Mouse (Mus musculus): ENCODE measurements around the gene Dnal1. TPM values are rescaled to one million over a fixed set of nuclear protein-coding genes. Genes with fewer than 3 reads are reported as not detected.
"Not testable (repeated sequence)": the region's sequence is repeated elsewhere in the genome, so short reads cannot be mapped to it uniquely, and the experiment has no call there.

Gene Dnal1
- polyA plus RNA-seq (2015; fragmentation: Nextera tagmentation; extraction: Ambion mirVana) = 4.8 and 6.1 TPM in 2 replicates

DNA sequence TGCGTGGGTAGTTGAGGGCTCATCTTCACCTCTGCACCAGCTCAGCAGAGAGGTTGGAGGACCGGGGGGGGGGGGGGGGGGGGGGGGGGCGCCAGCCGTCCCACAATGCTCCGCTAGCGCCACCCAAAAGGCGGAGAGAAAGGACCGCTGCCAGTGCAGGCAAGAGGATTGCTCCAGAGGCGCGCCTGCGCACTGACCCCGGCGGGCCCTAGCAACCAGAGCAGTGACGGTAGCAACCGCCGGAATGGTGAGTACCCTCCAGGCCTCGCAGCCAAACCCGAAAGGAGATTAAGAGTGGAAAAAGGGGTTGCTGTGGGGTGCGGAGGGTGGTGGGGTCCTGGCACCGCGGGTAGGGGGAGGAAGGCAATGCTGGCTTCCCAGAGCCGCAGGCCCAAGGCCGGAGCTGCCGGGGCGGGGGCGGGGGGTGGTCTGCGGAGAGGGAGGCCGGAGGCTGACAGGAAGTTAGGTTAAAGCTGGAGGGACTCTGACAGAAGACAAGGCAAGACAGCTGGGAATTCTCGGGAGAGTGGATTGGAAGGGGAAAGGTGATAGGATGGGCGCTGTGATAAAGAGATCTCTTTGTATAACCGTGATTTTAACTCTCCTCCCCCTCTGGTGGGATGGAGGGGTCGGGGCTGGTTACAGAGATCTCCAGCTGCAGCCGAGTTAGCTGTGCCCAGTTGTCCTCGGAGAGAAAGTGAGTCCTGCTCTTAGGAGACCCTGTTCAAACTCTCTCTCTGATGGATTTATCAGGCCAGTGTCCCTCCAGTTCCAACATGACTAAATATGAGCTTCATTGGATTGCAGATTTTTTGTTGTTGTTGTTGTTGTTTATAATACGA is at the start of gene Dnal1:
Gene Dnal1, plus strand, starts transcription at position 214 of the 842 bp plus-strand sequence.
- 3% methylated on average over 29 of the region's 35 CpGs for WGBS
- peak; percentile 96 for ATAC-seq (ENCODE audit: borderline replicate concordance, extremely low read depth, low FRiP score, low TSS enrichment)
- Histone ChIP-seq H3K9me3 (no peaks in the 10 kb centered on the region), H3K4me2 (peak within 1 kb of the TSS; percentile 75), H3K36me3 (no peaks in the 10 kb centered on the region), H3K27ac (0 out of 2 replicates have a peak within 1 kb of the TSS, but pooled peaks have one; percentile 47), H3K4me1 (peaks cover 9% of the 10 kb centered on the region), H3K4me3 (peak within 1 kb of the TSS; percentile 94), H3K27me3 (no peaks in the 10 kb centered on the region), H3K9ac (peak within 1 kb of the TSS; percentile 72)

- H3K4me1 ChIP-seq = no peaks in the 10 kb centered on the region
- H3K4me2 ChIP-seq = no peak overlapping the region
- H3K27ac ChIP-seq = no peak overlapping the region
- H3K4me3 ChIP-seq = no peak overlapping the region
- H3K27me3 ChIP-seq = peaks cover 24% of the 10 kb centered on the region
- H3K9me3 ChIP-seq = no peaks in the 10 kb centered on the region
- WGBS = 69% methylated on average over 8 of the region's 8 CpGs
- no peak for ATAC-seq (ENCODE audit: borderline replicate concordance, extremely low read depth, low FRiP score, low TSS enrichment)
- H3K36me3 ChIP-seq = no peaks in the 10 kb centered on the region
- H3K9ac ChIP-seq = no peak overlapping the region
These were observed 49.5 kb upstream of the Dnal1 start for GRCm38 (mm10) chr12:84064621-84065020.

DNA sequence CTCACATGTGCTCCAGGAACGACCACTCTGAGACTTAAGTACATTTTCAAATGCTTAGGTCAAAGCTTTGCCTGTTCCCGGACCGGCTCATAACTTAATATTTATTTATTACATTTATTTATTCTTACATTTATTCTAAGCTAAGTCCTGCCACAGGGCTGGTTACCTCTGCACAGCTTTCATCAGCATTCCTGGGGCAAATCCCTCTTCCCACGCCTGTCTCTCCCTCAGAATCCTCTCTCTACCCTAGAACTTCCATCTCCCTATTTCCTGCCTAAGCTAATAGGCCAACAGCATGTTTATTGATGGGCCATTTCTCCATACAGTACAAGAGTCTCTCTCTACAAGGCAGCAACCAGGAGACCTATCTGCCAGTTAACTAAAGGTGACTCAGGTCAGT is 46.4 kb upstream of the Dnal1 start:
- no peak for ATAC-seq (ENCODE audit: borderline replicate concordance, extremely low read depth, low FRiP score, low TSS enrichment)
- 69% methylated on average over 4 of the region's 4 CpGs for whole genome bisulfite sequencing
- Histone ChIP-seq H3K9me3 (no peaks in the 10 kb centered on the region), H3K27ac (no peak overlapping the region), H3K4me2 (no peak overlapping the region), H3K4me1 (no peaks in the 10 kb centered on the region), H3K9ac (no peak overlapping the region), H3K4me3 (no peak overlapping the region), H3K36me3 (no peaks in the 10 kb centered on the region), H3K27me3 (peaks cover 38% of the 10 kb centered on the region)

GRCm38 (mm10) chr12:84068296-84068695 is 45.9 kb upstream of the Dnal1 start:
- no peak for ATAC-seq (ENCODE audit: borderline replicate concordance, extremely low read depth, low FRiP score, low TSS enrichment)
- Histone ChIP-seq H3K4me3 (no peak overlapping the region), H3K36me3 (no peaks in the 10 kb centered on the region), H3K4me2 (no peak overlapping the region), H3K9ac (no peak overlapping the region), H3K4me1 (no peaks in the 10 kb centered on the region), H3K27ac (no peak overlapping the region), H3K27me3 (peaks cover 38% of the 10 kb centered on the region), H3K9me3 (no peaks in the 10 kb centered on the region)
- WGBS = 67% methylated on average over 8 of the region's 8 CpGs

- ATAC-seq (ENCODE audit: borderline replicate concordance, extremely low read depth, low FRiP score, low TSS enrichment) = no peak
- no peak within 1 kb of the TSS for H3K27ac ChIP-seq
- H3K4me1 ChIP-seq = no peaks in the 10 kb centered on the region
- H3K9me3 ChIP-seq = no peaks in the 10 kb centered on the region
- 0 out of 2 replicates have a peak within 1 kb of the TSS, but pooled peaks have one; percentile 16 for H3K9ac ChIP-seq
- peaks cover 38% of the 10 kb centered on the region for H3K27me3 ChIP-seq
- peak within 1 kb of the TSS; percentile 72 for H3K4me2 ChIP-seq
- WGBS = 39% methylated on average over 9 of the region's 9 CpGs
- peak within 1 kb of the TSS; percentile 42 for H3K4me3 ChIP-seq
- no peaks in the 10 kb centered on the region for H3K36me3 ChIP-seq
These were observed 45.2 kb upstream of the Dnal1 start, which contains the start of gene Acot5 for GRCm38 (mm10) chr12:84068986-84069385. Gene Acot5, plus strand, starts transcription at chr12:84069325.

- not testable (repeated sequence) for H3K36me3 ChIP-seq; H3K9me3 ChIP-seq; H3K4me1 ChIP-seq; ATAC-seq (ENCODE audit: borderline replicate concordance, extremely low read depth, low FRiP score, low TSS enrichment); H3K27ac ChIP-seq
- WGBS = 1% methylated on average over 39 of the region's 52 CpGs
- H3K4me2 ChIP-seq = peak overlapping the region; percentile 72
- H3K4me3 ChIP-seq = peak overlapping the region; percentile 42
- 0 out of 2 replicates have a peak overlapping the region, but pooled peaks have one; percentile 16 for H3K9ac ChIP-seq
- H3K27me3 ChIP-seq = peaks cover 38% of the 10 kb centered on the region
These were observed 44.6 kb upstream of the Dnal1 start for GRCm38 (mm10) chr12:84069582-84069981.

DNA sequence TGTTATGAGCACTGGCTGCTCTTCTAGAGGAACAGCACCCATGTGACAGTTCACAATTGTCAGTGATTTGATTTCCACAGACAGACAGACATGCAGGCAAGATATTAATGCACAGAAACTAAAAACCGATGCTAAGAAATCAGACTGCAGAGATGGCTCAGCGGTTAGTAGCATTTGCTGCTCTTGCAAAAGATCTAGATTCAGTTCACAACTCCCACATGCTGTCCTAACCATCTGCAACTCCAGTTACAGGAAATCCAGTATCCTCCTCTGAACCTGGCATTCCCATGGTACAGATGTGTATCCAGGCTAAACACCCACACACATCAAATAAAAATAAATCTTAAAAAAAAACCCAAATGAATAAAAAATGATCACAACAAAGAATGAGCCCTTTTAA is 42.5 kb upstream of the Dnal1 start:
- ATAC-seq (ENCODE audit: borderline replicate concordance, extremely low read depth, low FRiP score, low TSS enrichment) = no peak
- 82% methylated on average over 2 of the region's 2 CpGs for WGBS
- H3K4me1 ChIP-seq = no peaks in the 10 kb centered on the region
- peaks cover 36% of the 10 kb centered on the region for H3K27me3 ChIP-seq
- no peak overlapping the region for H3K4me3 ChIP-seq
- no peak overlapping the region for H3K9ac ChIP-seq
- no peak overlapping the region for H3K4me2 ChIP-seq
- H3K36me3 ChIP-seq = no peaks in the 10 kb centered on the region
- H3K9me3 ChIP-seq = no peaks in the 10 kb centered on the region
- H3K27ac ChIP-seq = no peak overlapping the region

DNA sequence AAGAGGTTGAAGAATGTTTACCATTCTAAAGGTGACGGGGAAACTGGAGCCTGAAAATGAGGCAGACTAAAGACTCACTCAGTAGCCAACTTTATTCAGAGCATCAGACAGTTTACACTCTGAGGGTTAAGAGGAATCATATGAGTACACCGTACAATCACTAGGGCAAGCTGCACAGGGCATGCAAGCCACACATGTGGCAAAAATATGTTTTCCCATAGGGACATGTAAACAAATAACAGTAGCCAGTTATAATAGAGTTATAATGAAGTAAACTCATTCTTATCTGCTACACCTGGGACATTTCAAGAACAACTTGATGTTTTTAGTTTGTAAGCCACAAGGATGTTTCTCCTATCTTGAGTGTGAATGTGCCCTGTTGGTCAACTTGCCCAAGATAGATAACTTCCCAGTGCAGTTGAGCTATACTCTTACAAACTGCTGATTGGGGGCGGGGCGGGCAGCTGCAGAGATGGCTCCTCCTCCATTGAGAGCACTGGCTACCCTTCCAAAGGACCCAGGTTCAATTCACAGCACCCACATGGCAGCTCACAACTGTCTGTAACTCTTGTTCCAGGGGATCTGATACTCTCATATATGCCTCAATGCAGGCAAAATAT is 36.7 kb upstream of the Dnal1 start:
- no peak for ATAC-seq (ENCODE audit: borderline replicate concordance, extremely low read depth, low FRiP score, low TSS enrichment)

GRCm38 (mm10) chr12:84083842-84084241 is 30.3 kb upstream of the Dnal1 start:
- no peak overlapping the region for H3K4me2 ChIP-seq
- no peak overlapping the region for H3K9ac ChIP-seq
- no peaks in the 10 kb centered on the region for H3K27me3 ChIP-seq
- WGBS = 81% methylated on average over 2 of the region's 2 CpGs
- H3K9me3 ChIP-seq = no peaks in the 10 kb centered on the region
- no peaks in the 10 kb centered on the region for H3K4me1 ChIP-seq
- H3K27ac ChIP-seq = no peak overlapping the region
- no peak for ATAC-seq (ENCODE audit: borderline replicate concordance, extremely low read depth, low FRiP score, low TSS enrichment)
- no peak overlapping the region for H3K4me3 ChIP-seq
- no peaks in the 10 kb centered on the region for H3K36me3 ChIP-seq

More for the DNA sequence above, 36.7 kb upstream of the Dnal1 start:
- no peak overlapping the region for H3K27ac ChIP-seq
- no peak overlapping the region for H3K4me2 ChIP-seq
- no peaks in the 10 kb centered on the region for H3K4me1 ChIP-seq
- no peaks in the 10 kb centered on the region for H3K27me3 ChIP-seq
- no peak overlapping the region for H3K4me3 ChIP-seq
- H3K9ac ChIP-seq = no peak overlapping the region
- 68% methylated on average over 4 of the region's 4 CpGs for WGBS
- no peaks in the 10 kb centered on the region for H3K9me3 ChIP-seq
- H3K36me3 ChIP-seq = no peaks in the 10 kb centered on the region

- no peak for ATAC-seq (ENCODE audit: borderline replicate concordance, extremely low read depth, low FRiP score, low TSS enrichment)
- no peak overlapping the region for H3K4me2 ChIP-seq
- 54% methylated on average over 4 of the region's 4 CpGs for WGBS
These were observed 29.6 kb upstream of the Dnal1 start for GRCm38 (mm10) chr12:84084581-84084980.

DNA sequence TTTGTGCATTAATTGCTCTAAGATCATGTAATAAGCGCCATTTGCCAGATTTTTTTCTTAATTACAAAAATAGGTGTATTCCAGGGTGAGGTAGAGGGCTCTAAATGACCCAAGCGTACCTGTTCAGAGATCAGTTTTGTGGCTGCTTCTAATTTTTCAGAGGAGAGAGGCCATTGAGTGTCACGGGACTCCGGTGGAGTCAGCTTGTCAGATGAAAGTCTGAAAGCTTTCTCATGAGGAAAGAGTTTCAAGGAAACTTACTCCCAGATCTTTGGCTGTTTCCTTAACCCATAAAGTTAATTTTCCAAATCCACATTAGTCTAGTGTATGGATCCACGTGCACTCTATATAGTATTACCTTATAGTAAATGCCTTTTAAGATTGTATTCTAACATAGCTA is 19.5 kb upstream of the Dnal1 start:
- not testable (repeated sequence) for H3K4me1 ChIP-seq; H3K36me3 ChIP-seq; H3K27ac ChIP-seq; H3K4me3 ChIP-seq; H3K4me2 ChIP-seq; H3K9ac ChIP-seq; ATAC-seq (ENCODE audit: borderline replicate concordance, extremely low read depth, low FRiP score, low TSS enrichment); H3K9me3 ChIP-seq; H3K27me3 ChIP-seq
- 85% methylated on average over 5 of the region's 5 CpGs for WGBS

More at GRCm38 (mm10) chr12:84084581-84084980, 29.6 kb upstream of the Dnal1 start:
- Histone ChIP-seq H3K9me3 (no peaks in the 10 kb centered on the region), H3K36me3 (no peaks in the 10 kb centered on the region), H3K4me1 (no peaks in the 10 kb centered on the region), H3K27ac (no peak overlapping the region), H3K27me3 (no peaks in the 10 kb centered on the region), H3K9ac (no peak overlapping the region), H3K4me3 (no peak overlapping the region)

GRCm38 (mm10) chr12:84099605-84100004 is 14.6 kb upstream of the Dnal1 start:
- 89% methylated on average over 2 of the region's 2 CpGs for WGBS
- no peak for ATAC-seq (ENCODE audit: borderline replicate concordance, extremely low read depth, low FRiP score, low TSS enrichment)

More at GRCm38 (mm10) chr12:84099605-84100004, 14.6 kb upstream of the Dnal1 start:
- no peak overlapping the region for H3K27ac ChIP-seq
- H3K4me2 ChIP-seq = no peak overlapping the region
- H3K9ac ChIP-seq = no peak overlapping the region
- no peak overlapping the region for H3K4me3 ChIP-seq
- H3K27me3 ChIP-seq = no peaks in the 10 kb centered on the region
- H3K9me3 ChIP-seq = no peaks in the 10 kb centered on the region
- H3K4me1 ChIP-seq = no peaks in the 10 kb centered on the region; the same call in 1 of the 2 replicates
- H3K36me3 ChIP-seq = no peaks in the 10 kb centered on the region

All from lung, embryonic 15.5 days (tissue).